Mouse (Mus musculus) mouse trophoblast stem cell (cell line): ENCODE data around the gene Ddx19a.
"Not testable (repeated sequence)": the region's sequence is repeated elsewhere in the genome, so short reads cannot be mapped to it uniquely, and the experiment has no call there.

ENCODE experiments used
- in situ Hi-C, 2 experiments: fragments of 300-500 bp; cut with MseI, MboI; formaldehyde crosslinking; loops; 2 replicates in 1 of 2; 3 replicates in 1 of 2; pipeline ENCODE4 v1.15.1; 2025

Ddx19a gene

DNA sequence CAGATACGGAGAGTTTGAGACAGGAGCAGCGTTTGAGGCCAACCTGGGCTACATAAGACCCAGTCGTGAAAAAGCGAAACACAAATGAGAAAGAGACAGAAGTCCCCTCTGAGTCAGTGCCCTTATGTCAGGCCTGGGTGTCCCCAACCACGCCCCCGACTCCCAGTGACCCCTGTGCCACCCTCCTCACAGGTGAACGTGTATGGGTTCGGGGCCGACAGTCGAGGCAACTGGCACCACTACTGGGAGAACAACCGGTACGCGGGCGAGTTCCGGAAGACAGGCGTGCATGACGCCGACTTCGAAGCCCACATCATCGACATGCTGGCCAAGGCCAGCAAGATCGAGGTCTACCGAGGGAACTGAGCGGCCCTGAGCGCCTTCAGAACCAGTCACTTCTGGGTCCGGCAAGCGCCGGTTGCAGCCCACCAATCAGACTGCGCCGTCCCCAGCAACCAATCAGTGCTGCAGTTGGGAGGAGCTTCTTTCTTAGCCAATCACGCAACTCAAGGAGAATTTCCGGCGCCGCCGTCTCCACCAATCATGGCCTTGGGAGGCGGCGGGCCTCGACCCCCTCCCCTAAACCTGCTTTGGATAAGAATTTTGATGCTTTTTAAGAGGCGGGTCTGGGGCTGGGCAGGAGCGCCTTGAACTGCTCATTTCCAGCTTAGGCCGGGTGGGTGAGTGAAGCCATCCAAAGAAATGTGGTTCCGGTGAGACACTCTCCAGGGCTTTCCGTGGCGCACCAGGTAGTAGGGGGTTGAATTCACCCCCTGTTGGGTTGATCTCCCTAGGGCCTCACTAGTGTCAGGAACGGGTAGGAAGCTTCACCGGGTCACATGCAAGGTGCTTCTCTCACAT, 27.5 kb downstream of the Ddx19a start:
- in situ Hi-C loops, result no loop called here

DNA sequence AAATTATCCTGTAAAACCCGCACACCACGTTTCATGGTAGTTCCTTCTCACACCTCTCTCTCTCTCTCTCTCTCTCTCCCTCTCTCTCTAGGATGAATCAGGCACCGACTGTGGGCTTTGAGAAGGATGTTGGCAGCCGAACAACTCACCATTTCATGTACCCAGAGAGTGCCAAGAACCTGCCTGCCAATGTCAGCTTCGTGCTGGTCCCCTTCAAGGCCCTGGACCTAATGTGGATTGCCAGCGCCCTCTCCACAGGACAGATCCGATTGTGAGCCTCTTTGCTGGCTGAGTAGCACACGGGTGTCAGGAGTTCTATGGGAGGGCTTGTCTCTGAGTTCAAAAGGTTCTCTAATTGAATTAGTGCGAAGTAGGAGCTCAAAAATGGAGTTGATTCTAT, 30.3 kb downstream of the Ddx19a start:
- in situ Hi-C loops, result no loop called here

- in situ Hi-C loops, result no loop called here
Measured at GRCm38 (mm10) chr8:110966586-110966985, 31.0 kb downstream of the Ddx19a start.

DNA sequence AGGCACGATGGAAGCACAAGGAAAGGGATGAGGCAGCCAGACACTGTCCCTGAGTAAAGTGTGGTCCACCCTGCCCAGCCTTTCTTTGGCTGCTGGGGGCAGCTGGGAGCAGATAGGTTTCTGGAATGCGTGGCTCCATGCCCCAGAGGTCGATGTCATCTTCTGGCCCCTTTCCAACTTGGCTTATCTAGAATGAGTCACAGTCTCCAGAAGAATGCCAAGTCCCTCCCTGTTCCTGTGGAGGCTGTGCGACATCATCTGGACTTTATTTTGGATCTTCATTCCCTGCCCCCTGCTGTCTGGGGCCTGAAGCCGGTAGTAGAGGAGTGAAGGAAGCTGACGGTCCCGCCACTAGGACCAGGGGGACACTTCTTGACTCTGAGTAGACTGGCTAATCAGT, 32.0 kb downstream of the Ddx19a start:
- in situ Hi-C loops, result no loop called here

DNA sequence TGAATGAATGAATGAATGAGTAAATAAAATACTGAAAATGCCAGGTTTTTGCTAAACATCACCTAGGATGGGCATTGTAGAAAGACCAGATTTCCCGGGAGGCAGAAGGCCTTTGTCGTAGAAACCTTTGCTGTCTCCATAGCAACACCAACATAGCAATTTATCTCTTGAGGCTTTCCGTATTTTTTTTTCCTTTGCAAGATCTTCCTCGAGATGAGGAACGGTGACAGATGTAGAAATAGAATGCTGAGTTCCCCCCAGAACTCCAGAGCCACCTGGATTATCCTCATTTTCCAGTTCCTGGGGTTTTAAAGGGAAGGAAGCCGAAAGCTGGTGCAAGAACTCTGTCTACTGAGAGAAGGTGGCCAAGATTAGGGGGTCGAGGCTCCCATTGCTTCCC, 32.9 kb downstream of the Ddx19a start:
- in situ Hi-C loops, result no loop called here

- in situ Hi-C loops, result no loop called here
Measured at GRCm38 (mm10) chr8:110963051-110963450, 34.5 kb downstream of the Ddx19a start.

GRCm38 (mm10) chr8:110959906-110960305, 37.7 kb downstream of the Ddx19a start:
- in situ Hi-C loops, result no loop called here

DNA sequence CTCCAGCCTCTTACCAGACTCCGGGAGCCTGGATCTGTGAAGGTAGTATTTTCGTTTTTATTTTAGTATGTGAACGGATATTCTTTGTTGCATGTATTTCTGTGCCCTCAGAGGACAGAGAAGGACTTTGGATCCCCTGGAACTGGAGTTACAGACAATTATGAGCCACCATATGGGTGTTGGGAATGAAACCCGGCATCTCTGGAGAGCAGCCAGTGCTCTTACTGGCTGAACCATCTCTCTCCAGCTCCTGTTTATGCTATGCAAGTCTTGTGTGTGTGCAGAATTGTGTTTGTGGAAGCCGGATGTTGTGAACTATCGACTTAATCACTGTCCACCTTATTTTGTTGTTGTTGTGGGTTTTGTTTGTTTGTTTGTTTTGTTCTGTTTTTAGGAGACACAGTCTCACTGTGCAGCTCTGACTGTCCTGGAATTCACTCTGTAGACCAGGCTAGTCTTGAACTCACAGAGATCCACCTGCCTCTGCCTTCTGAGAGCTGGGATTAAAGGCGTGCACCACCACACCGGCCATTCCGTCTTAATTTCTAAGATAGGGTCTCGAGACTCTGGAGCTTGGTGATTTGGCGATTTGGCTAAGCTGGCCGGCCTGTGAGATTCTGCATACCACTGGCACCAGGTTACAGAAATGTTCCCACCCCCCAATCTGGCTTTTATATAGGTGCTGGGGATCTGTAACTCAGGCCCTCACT, 38.4 kb downstream of the Ddx19a start:
- in situ Hi-C loops, result no loop called here

DNA sequence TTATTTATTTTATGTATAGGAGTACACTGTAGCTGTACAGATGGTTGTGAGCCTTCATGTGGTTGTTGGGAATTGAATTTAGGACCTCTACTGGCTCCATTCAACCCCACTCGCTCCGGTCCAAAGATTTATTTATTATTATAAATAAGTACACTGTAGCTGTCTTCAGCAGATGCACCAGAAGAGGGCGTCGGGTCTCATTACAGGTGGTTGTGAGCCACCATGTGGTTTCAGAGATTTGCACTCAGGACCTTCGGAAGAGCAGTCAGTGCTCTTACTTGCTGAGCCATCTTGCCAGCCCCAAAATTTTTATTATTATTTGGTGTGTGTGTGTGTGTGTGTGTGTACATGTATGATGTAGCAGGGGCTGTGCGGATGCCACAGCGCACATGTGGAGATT, 39.0 kb downstream of the Ddx19a start:
- in situ Hi-C loops, result not testable (repeated sequence)

DNA sequence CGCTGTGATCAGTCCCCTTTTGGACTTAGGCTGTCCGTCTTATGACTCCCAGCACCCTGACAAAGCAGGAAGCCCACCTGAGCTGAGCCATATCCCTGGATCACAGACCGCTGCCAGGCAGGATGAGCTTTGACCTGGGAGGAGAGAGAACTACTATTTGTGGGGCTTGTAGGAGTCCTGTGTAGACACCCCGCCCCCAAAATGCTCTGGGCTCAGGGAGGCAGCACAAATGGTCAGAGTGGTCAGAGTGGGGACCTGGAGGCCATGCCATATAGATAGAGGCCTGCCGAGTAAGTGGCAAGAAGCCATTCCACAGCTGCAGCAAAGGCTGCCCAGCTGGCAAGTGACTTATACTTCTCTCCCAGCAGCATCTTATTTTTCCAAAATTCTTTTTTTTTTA, 39.5 kb downstream of the Ddx19a start:
- in situ Hi-C loops, result no loop called here

GRCm38 (mm10) chr8:110957471-110957870, 40.1 kb downstream of the Ddx19a start:
- in situ Hi-C loops, result no loop called here

DNA sequence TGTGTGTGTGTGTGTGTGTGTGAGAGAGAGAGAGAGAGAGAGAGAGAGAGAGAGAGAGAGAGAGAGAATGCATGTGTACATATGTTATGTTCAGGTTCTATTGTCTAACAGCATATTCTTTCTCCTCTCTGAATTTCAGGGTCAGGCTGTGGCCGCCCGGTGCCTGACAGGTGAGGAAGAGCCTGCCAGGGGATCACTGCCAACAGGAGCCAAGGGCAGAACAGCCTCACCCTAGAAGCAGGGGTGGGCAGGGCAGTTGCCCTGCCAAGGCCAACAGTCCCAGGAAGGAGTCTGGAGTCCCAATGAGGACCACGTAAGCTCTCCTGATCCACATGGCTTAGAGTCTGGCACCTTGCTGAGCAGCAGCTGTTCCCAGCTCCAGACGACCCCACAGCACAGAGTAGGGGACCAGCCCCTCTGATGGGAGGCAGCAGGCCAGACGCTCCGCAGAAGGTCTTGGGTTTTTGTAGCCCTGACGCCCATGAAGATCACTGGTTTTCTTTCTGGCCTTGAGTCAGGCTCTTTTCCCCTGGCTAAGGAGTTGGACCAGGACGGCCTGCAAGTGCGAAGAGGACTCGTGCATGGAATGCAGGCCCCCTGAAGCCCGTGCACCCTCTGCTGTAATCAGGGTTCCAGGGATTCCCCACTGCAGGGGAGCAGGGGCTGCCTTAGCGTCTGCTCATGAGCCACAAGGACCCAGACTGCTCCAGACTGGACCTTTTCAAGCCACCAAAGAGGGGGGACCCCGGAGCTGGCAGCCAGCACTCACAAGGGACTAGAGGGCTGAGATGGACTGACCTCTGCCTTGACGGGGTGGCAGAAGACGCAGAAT, 40.8 kb downstream of the Ddx19a start:
- in situ Hi-C loops, result no loop called here

- in situ Hi-C loops, result no loop called here
Measured at GRCm38 (mm10) chr8:110954776-110955175, 42.8 kb downstream of the Ddx19a start.

GRCm38 (mm10) chr8:110950065-110950484, 47.5 kb downstream of the Ddx19a start:
- in situ Hi-C loops, result no loop called here

- in situ Hi-C loops, result no loop called here
Measured at GRCm38 (mm10) chr8:110945716-110946115, 51.9 kb downstream of the Ddx19a start.

- in situ Hi-C loops, result no loop called here
Measured at GRCm38 (mm10) chr8:110944276-110944876, 53.2 kb downstream of the Ddx19a start.

DNA sequence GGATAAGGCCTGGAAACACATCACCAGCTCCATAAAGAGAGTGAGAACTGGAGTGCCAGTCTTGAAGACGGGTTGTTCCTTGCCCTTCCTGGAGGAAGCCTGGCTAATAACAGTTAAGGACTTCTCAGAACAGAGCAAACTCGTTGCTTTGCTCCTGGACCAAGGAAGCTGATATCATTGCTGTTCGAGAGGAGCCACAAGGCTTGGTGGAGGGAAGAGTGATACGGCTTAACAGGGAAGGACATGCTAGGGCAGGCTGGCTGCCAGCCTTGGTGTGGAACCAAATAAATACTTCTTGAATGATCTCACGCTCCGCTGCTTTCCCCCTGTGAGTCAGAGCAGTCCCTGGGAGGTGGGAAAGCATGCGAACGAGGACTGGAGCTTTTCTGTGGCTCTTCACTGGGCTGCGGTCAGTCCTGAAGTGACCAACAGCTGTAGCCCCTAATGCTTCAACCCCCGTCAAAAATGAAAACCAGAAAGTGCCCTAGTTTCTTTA, 56.1 kb downstream of the Ddx19a start:
- in situ Hi-C loops, result no loop called here

DNA sequence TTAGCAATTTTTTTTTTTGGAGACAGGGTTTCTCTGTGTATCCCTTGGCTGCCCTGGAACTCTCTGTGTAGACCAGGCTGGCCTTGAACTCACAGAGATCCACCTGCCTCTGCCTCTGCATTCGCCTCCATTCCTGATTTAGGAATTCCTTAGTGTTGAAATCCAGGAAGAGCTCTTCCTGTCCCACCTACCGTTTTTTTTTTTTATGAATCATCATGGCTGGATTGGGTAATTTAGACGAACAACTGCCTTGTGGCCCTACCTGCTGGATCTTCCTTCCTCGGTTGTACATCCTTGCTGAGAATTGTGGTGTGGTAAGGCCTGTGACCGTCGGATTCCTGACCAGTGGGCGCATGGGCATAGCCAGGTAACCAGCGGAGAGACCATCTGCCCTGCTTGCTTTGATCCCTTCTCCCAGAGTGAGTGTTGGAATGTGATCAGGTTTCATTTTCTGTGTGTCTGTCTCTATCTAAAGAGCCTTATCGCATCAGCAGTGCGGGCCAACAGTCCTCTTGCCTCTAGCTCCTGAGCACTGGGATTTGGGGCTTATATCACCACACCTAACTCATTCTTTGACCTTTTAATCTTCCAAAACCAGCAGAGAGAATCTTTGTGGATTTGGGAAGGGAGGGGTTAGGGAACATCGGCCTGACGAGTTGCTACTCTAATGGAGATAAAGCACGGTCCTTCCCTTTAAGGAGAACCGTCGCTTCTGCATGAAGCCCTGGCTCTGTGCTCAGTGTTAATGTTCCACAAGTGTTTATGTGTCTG, 56.7 kb downstream of the Ddx19a start:
- in situ Hi-C loops, result no loop called here

DNA sequence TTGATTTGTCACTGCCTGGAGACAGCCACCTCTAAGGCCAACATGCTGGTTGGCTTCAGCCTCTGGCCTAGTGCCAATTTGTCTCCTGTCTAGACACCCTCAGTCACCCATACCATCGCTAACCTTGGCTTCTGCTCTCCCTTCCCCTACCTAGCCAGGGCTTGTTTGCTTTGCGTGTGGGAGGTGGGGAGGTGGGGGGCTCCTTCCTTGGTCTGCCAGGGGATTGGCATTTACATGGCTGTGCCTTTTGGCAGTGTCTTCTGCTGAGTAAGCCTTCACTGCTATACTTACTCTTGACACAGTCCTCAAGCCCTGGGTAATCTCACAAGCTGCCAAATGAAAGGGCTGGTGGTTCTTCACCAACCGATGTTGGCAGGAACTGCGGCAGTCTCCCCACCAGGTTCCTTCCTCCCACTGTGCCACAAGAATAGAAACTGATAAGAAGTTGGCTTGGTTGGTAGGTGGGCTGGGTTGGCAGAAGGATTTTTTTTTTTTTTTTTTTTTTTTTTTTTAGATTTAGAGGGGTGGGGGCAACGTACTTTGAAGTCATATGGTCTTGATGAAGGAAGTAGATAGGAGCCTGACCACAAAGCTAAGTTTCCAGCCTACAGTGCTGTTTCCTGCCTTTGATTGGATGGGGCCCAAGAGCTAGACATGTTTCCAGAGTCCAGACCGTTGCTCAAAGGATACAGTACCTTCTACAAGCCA, 58.6 kb downstream of the Ddx19a start:
- in situ Hi-C loops, result no loop called here

DNA sequence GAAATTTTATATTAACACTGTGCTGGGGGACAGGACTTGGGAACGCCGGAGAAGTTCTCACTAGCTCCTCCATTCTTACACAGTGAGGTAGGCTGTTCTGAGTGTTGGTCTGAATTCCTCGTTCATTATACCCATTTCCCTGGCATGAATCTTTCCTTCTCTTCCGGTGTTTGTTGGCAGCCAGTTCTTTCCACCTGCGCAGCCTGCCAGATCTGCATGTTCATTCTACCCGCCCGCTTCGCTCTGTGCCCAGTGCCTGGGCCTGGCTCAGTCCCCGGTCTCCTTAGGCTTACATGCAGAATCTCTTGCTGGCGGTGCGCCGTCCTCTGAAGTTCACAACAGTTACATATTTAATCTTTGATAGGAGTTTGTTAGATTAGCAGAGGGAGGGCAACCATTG, 61.4 kb downstream of the Ddx19a start:
- in situ Hi-C loops, result no loop called here
